Mouse (Mus musculus) spleen, postnatal 10 days (tissue): ENCODE data around the gene Spry1.

Experiments
- DNase-seq, 2 experiments: peaks; one replicate each; pipeline ENCODE4 v3.0.0; 2021 to 2022; ENCODE audit warnings: low spot score in 2 of 2

The Spry1 gene

DNA sequence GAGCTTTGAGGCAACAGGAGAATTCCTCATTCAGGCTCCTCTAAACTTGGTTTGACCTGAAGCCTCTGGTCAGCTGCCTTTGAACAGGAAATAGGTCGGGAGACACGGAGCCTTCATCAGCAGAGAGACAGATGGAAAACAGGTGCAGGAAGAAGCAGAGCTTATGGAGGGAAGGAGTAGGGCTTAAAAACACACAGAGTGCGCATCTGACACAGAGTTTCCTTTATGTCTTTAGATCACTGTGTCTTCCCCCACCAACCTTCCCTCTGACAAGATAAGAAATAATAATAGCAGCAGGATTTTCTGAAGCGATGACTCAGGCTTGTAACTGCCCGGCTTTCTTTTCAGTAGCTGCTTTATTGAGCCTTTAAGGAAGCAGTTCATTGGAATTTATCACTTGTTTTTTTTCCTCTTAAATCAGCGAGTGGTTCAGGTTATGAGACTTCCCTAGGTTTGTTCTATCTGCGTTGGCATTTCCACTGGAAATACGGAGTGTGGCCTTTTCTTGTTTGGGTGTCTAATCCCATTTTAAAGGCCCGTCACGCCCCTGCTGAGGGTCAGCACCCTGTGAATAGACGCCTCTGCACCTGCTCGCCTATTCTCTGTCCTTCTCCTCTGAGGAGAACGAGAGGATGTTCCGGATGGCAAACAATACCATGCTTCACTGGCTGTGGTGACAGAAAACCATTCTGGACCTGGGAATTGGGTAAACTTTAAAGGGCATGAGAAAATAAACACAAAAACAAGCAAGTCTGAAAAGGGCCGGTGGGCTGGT, 32.7 kb downstream of the Spry1 start:
- no peak for DNase-seq

DNA sequence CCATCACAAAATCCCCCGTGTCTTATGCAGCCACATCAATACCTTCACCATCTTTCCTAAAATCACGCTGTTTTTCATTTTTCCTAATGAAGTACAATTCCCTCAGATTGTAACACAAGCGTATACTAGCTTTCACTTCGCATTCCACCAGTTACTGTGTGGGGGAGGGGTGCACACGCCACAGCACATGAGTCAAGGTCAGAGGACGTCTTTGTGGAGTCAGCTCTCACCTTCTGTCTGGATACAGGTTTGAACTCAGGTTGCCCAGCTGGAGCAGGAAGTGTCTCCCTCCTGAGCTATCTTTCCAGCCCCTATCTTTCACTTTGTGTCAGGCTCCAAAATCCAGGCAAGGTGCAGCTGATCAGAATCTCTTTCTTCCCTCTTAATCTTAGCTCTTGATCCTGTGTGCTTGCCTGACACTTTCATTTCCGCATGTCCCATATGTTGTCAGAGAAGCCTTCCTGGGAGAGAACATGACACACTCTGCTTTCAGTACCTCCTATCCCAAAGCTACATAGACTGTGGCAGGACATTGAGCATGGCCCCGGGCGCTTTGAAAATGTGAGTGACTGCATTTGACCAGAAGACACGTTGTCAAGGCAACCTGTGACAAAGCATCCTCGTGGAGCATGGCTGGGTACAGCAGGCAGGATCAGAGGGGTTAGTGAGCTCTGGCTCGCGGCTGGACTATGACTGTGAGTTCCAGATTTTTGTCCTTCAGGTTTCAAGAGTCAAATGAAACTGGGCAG, 33.9 kb downstream of the Spry1 start:
- DNase-seq, result no peak

DNA sequence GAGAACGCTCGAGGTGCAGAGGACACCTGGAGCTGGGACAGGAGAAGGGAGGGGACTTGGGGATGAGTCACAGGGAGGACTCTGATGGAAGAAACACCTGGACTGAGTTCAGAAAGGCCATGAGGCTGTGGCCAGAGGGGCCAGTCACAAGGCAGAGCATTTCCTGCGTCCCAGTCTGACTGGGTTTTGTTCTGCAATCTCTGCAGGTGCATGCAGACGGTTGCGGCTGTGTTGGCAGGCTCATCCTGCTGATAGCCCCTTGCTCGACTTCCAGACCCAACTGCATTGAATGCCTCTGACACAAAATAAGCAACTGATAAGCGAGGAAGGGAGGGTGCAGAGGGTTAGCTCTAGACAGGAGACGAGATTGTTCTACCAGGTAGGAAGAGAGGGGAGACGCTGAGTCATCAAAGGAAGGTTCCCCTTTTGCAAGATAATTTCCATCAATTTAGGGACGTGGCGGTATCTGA, 35.3 kb downstream of the Spry1 start:
- DNase-seq, result no peak

DNA sequence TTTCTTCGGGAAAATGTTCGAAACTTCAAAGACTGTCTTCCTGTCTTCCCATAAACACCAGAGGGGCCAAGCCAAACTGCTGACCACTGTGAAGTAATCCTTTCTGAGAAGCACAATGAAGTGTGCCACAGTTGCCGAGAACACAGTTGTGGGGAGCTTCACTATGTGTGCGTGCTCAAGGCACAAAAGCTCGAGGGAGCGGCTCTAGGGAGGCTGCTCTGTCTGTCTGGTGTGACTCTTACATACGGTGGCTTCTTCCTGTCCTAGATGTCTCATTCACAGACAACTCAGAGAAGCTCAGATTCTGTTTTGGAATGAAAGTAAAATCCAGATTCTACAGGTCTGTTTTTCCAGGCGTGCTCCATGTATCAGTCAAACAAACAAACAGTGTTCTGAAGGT, 36.5 kb downstream of the Spry1 start:
- DNase-seq, result no peak

DNA sequence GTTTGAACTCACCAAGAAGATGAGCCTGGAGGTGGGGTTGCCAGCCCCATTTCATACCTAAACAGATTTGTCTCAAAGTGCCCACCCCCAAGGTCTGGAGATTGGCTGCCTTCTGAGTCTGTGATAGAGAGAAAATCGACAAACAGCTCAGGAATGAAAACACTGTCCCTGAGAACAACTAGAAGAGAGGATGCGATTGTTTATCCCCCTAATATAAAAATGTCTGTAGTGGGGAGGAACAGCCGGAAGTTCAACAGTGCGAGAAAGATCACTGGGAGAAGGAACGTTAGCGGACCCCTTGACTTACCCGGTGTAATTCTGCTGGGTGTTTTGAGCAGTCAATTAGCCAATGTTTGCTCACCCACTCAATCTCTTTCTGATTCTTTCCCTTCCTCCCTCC, 46.5 kb downstream of the Spry1 start:
- DNase-seq, result no peak

DNA sequence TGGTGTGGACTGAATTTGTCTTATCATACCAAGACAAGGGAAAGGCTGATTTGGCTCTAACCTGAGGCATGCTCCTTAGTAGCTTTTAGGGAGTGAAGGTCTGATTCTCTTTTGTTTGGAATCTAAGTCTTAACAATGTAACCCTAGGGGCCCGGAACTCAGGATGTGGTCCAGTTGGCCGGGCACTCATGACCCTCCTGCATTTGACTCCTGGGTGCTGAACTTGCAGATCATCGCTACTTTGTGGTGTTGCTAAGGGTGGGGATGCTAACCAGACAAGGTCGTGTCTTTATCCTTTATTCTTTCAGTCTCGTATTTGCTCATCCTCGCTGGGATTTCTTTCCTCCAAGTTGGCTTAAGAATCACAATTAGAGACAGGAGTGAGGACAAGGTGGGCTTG, 47.0 kb downstream of the Spry1 start:
- no peak for DNase-seq

DNA sequence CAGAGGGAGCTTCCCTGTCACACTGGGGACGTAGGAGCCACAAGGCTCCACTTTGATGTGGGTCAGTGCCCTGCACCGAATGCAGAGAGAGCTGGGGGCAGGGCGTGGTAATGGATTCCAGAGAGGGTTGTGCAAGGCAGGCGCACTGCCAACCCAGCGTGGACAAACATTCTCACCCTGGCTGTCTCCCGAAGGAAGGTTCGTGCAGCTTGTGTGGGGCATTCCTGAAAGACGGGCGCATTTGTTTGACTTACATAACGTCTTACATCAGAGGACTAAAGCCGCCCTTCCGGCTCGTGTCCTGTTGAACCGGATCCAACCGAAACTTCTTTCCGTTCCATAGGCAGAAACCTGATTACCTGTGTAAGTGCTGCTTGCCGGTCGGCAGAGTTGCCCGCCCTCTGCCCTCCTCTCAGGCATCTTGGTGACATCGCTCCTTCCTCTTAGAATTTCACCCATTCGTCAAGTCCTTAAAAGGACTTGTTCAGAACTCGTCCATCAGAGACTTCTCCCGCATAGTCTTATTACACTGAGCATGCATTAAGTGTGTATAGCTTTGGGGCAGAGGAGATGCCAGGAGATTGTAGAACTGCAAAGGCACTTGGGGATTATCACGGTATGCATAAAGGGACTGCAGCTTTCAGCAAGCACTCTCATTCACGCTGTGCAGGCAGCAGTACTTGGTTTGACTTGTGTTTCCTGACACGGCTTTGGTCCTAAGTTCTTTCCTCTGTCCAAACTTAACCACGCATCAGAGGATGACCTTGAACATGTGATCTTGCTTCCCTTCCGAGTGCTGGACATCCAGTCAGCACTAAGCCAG, 47.6 kb downstream of the Spry1 start:
- DNase-seq, result peak in 1 of 2 experiments; percentile 18

DNA sequence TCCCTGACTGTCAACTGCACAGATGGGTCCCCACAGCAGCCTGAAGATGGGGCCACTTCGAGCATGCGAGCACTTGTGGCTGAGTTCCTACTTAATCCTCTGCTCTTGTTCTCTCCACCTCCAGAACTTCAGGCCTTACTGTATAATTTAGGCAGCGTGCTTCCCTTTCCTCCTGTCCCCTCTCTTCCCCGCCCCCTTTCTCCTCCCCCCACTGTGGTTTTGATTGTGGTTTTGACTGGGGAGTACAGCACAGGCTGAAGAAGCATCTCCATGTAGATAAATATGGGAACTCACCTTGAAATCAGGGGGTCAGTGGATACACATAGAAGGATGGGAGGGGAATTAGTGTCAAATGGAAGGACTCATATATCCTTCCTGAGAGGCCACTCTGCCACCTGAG, 53.2 kb downstream of the Spry1 start:
- no peak for DNase-seq

DNA sequence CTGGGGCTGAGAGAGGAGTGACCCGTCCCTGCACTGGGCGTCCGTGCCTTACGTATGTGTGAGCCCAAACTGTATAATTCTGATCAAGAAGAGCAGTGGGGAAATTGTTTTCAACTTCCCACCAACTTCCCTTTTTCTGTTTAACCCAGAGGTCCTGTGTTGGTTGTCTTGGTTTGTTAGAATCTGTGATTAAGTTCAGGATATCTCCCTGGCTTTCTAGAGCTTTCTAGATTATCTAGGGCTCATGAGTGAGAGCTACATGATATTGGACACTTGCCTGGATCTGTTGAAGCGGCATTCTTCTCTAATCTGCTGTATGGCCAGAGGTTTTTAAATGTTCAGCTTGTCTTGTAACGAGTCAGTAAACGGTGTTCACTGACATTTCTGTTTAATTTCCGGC, 53.8 kb downstream of the Spry1 start:
- DNase-seq, result no peak
